Mouse (Mus musculus): ENCODE data around the gene Ints14. TPM values are rescaled to one million over a fixed set of nuclear protein-coding genes. Genes with fewer than 3 reads are reported as not detected.
"Not testable (repeated sequence)": the region's sequence is repeated elsewhere in the genome, so short reads cannot be mapped to it uniquely, and the experiment has no call there.

The Ints14 gene
- total and polyA plus RNA-seq, 3 experiments: 30.1 to 58.2 (median 52.9) TPM

- H3K36me3 ChIP-seq (replicated peaks in 1 of 2; ENCODE audit: control insufficient read depth in 1 of 2, insufficient read depth in 1 of 2, low read length in 1 of 2): peaks cover 0 to 21% of the 10 kb centered on the region in 2 experiments
- H3K27ac ChIP-seq (ENCODE audit: insufficient read depth, low read depth); H3K9me3 ChIP-seq (replicated peaks; ENCODE audit: low read length); dilution Hi-C loops (cut with MboI; ENCODE audit: extremely low pct_ligation_motif_present, extremely low pct_unique_long_range_greater_than_20kb, low sequenced_read_pairs); H3K4me2 ChIP-seq (ENCODE audit: insufficient read depth, low read depth, poor library complexity, severe bottlenecking); in situ Hi-C loops (cut with MboI; ENCODE audit: low pct_ligation_motif_present, low pct_unique_long_range_greater_than_20kb, low sequenced_read_pairs); DNase-seq (ENCODE audit: extremely low read depth); H3K9ac ChIP-seq (ENCODE audit: insufficient read depth, low read depth); H3K4me3 ChIP-seq (replicated peaks in 1 of 3; ENCODE audit: low read depth in 2 of 3, low read length in 2 of 3, poor library complexity in 1 of 3); H3K27me3 ChIP-seq (replicated peaks): not testable (repeated sequence)
- peaks cover 2 to 20% of the 10 kb centered on the region in 2 experiments; a peak in 3 of 4 replicates for H3K4me1 ChIP-seq (ENCODE audit: control insufficient read depth in 1 of 2, insufficient read depth in 2 of 2)
- TF ChIP-seq SIN3A (IDR thresholded peaks at IDR 0.05; ENCODE audit: low read length): 0 out of 2 replicates have a peak, but pooled peaks have one; percentile 35
- TF ChIP-seq CTCF (conservative IDR thresholded peaks at IDR 0.05 in 1 of 2, IDR thresholded peaks at IDR 0.05 in 1 of 2; ENCODE audit: low read depth in 2 of 2, low read length in 2 of 2): peak in 1 of 2 experiments; percentile 45; a peak in 2 of 4 replicates
- TF ChIP-seq ZNF384 (IDR thresholded peaks at IDR 0.05; ENCODE audit: low read depth, low read length): peak; percentile 48; the same call in 1 of the 2 replicates
- peaks cover 13% of the 10 kb centered on the region for H3K79me2 ChIP-seq (replicated peaks; ENCODE audit: control insufficient read depth, extremely low read depth, insufficient read depth, poor library complexity, severe bottlenecking)
Observed at GRCm38 (mm10) chr9:65031355-65031754, 70.7 kb downstream of the Ints14 start.

GRCm38 (mm10) chr9:65031894-65032268, 71.2 kb downstream of the Ints14 start:
- peaks cover 13% of the 10 kb centered on the region for H3K79me2 ChIP-seq (replicated peaks; ENCODE audit: control insufficient read depth, extremely low read depth, insufficient read depth, poor library complexity, severe bottlenecking)
- TF ChIP-seq ZKSCAN1 (IDR thresholded peaks at IDR 0.05; ENCODE audit: borderline replicate concordance, low read depth, low read length): no peak
- no peak for TF ChIP-seq E2F4 (IDR thresholded peaks at IDR 0.05; ENCODE audit: insufficient replicate concordance, low read depth, low read length)
- no peak for TF ChIP-seq BHLHE40 (IDR thresholded peaks at IDR 0.05; ENCODE audit: low read depth, low read length)
- TF ChIP-seq POLR2A (IDR thresholded peaks at IDR 0.05; ENCODE audit: low read depth, low read length): no peak
- no peak for TF ChIP-seq TBP (conservative IDR thresholded peaks at IDR 0.05; ENCODE audit: low read depth, low read length)
- H3K27ac ChIP-seq (ENCODE audit: insufficient read depth, low read depth): no peak overlapping the region
- dilution Hi-C loops (cut with MboI; ENCODE audit: extremely low pct_ligation_motif_present, extremely low pct_unique_long_range_greater_than_20kb, low sequenced_read_pairs): no loop called here
- H3K4me3 ChIP-seq (replicated peaks in 1 of 3; ENCODE audit: low read depth in 2 of 3, low read length in 2 of 3, poor library complexity in 1 of 3): peak overlapping the region; percentile 33 to 97 (median 58)
- no peaks in the 10 kb centered on the region for H3K27me3 ChIP-seq (replicated peaks)
- H3K9me3 ChIP-seq (replicated peaks; ENCODE audit: low read length): no peaks in the 10 kb centered on the region
- H3K4me1 ChIP-seq (ENCODE audit: control insufficient read depth in 1 of 2, insufficient read depth in 2 of 2): peaks cover 2 to 20% of the 10 kb centered on the region in 2 experiments; a peak in 3 of 4 replicates
- no peak for DNase-seq (ENCODE audit: extremely low read depth)
- H3K36me3 ChIP-seq (replicated peaks in 1 of 2; ENCODE audit: control insufficient read depth in 1 of 2, insufficient read depth in 1 of 2, low read length in 1 of 2): peaks cover 2 to 27% of the 10 kb centered on the region in 2 experiments
- peak overlapping the region; percentile 33; the same call in 1 of the 2 replicates for H3K9ac ChIP-seq (ENCODE audit: insufficient read depth, low read depth)
- H3K4me2 ChIP-seq (ENCODE audit: insufficient read depth, low read depth, poor library complexity, severe bottlenecking): peak overlapping the region; percentile 78
- in situ Hi-C loops (cut with MboI; ENCODE audit: low pct_ligation_motif_present, low pct_unique_long_range_greater_than_20kb, low sequenced_read_pairs): no loop called here

- H3K27ac ChIP-seq (ENCODE audit: insufficient read depth, low read depth): peak within 1 kb of the TSS; percentile 72
- peak; percentile 93 for DNase-seq (ENCODE audit: extremely low read depth)
- H3K27me3 ChIP-seq (replicated peaks): no peaks in the 10 kb centered on the region
- in situ Hi-C loops (cut with MboI; ENCODE audit: low pct_ligation_motif_present, low pct_unique_long_range_greater_than_20kb, low sequenced_read_pairs): no loop called here
- H3K36me3 ChIP-seq (replicated peaks in 1 of 2; ENCODE audit: control insufficient read depth in 1 of 2, insufficient read depth in 1 of 2, low read length in 1 of 2): peaks cover 4 to 29% of the 10 kb centered on the region in 2 experiments
- peaks cover 13% of the 10 kb centered on the region for H3K79me2 ChIP-seq (replicated peaks; ENCODE audit: control insufficient read depth, extremely low read depth, insufficient read depth, poor library complexity, severe bottlenecking)
- no peaks in the 10 kb centered on the region for H3K9me3 ChIP-seq (replicated peaks; ENCODE audit: low read length)
- peak within 1 kb of the TSS; percentile 85 for H3K4me2 ChIP-seq (ENCODE audit: insufficient read depth, low read depth, poor library complexity, severe bottlenecking)
- peak within 1 kb of the TSS; percentile 92 for H3K9ac ChIP-seq (ENCODE audit: insufficient read depth, low read depth)
- dilution Hi-C loops (cut with MboI; ENCODE audit: extremely low pct_ligation_motif_present, extremely low pct_unique_long_range_greater_than_20kb, low sequenced_read_pairs): no loop called here
- peak within 1 kb of the TSS; percentile 77 to 97 (median 93) for H3K4me3 ChIP-seq (replicated peaks in 1 of 3; ENCODE audit: low read depth in 2 of 3, low read length in 2 of 3, poor library complexity in 1 of 3)
- peaks cover 2 to 20% of the 10 kb centered on the region in 2 experiments; a peak in 3 of 4 replicates for H3K4me1 ChIP-seq (ENCODE audit: control insufficient read depth in 1 of 2, insufficient read depth in 2 of 2)
- TF ChIP-seq CHD2 (IDR thresholded peaks at IDR 0.05; ENCODE audit: low read length) (no peak), ETS1 (conservative IDR thresholded peaks at IDR 0.05; ENCODE audit: low read depth, low read length) (no peak), ZMIZ1 (IDR thresholded peaks at IDR 0.05; ENCODE audit: low read depth, low read length) (peak; percentile 68; the same call in 1 of the 2 replicates), ZC3H11A (IDR thresholded peaks at IDR 0.05; ENCODE audit: low read depth, low read length) (no peak), MEF2A (IDR thresholded peaks at IDR 0.05; ENCODE audit: borderline replicate concordance, low read depth, low read length) (no peak; the same call in 1 of the 2 replicates), USF2 (conservative IDR thresholded peaks at IDR 0.05; ENCODE audit: low read depth, low read length) (peak; percentile 20; the same call in 1 of the 2 replicates), IRF4 (IDR thresholded peaks at IDR 0.05; ENCODE audit: low read depth, low read length) (no peak), USF1 (IDR thresholded peaks at IDR 0.05; ENCODE audit: low read depth, low read length) (peak; percentile 40), TBP (conservative IDR thresholded peaks at IDR 0.05; ENCODE audit: low read depth, low read length) (peak; percentile 54; the same call in 1 of the 2 replicates), UBTF (IDR thresholded peaks at IDR 0.05; ENCODE audit: low read depth, low read length) (peak; percentile 89), POLR2AphosphoS2 (IDR thresholded peaks at IDR 0.05; ENCODE audit: low read depth, low read length) (peak; percentile 63; the same call in 1 of the 2 replicates), RAD21 (IDR thresholded peaks at IDR 0.05; ENCODE audit: low read depth, low read length) (no peak; the same call in none of the 2 replicates), PAX5 (IDR thresholded peaks at IDR 0.05; ENCODE audit: low read length) (no peak), KAT2A (IDR thresholded peaks at IDR 0.05; ENCODE audit: insufficient replicate concordance, low read length) (peak; percentile 75; the same call in 1 of the 2 replicates), TCF12 (IDR thresholded peaks at IDR 0.05; ENCODE audit: low read depth, low read length) (peak; percentile 89), RCOR1 (conservative IDR thresholded peaks at IDR 0.05; ENCODE audit: low read depth, low read length) (no peak), ZNF384 (IDR thresholded peaks at IDR 0.05; ENCODE audit: low read depth, low read length) (no peak)
Observed at GRCm38 (mm10) chr9:65032269-65033108, 71.8 kb downstream of the Ints14 start, which contains the start of gene Dpp8. Gene Dpp8 (plus strand): TSS chr9:65032414.

Data from CH12.LX (cell line).